Mouse (Mus musculus) megakaryocyte, embryonic 14.5 days (primary cell): ENCODE measurements around the gene Mrpl34.

Source experiments
- FLI1 ChIP-seq: IDR thresholded peaks from 2 replicates; pipeline ENCODE4 v1.6.1; 2012; ENCODE audit warnings: low read length, inconsistent platforms, mixed read lengths
- GATA1 ChIP-seq: IDR thresholded peaks from 3 replicates; pipeline ENCODE4 v1.6.1; 2012; ENCODE audit warnings: mixed read lengths, low read length, inconsistent platforms, borderline replicate concordance

GRCm38 (mm10) chr8:71460716-71461115 is 4.0 kb upstream of the Mrpl34 start:
- TF ChIP-seq GATA1: no peak
- no peak for TF ChIP-seq FLI1
